Mouse (Mus musculus) heart, embryonic 13.5 days (tissue): ENCODE measurements around the gene Gsto2. TPM values are rescaled to one million over a fixed set of nuclear protein-coding genes. Genes with fewer than 3 reads are reported as not detected.

Experiments used
- ATAC-seq: fragments of 200-750 bp; cut with Nextera tagmentation; 2 replicates; pipeline ENCODE4 v1.8.0; 2017; ENCODE audit warnings: moderate TSS enrichment; ENCODE audit not compliant: insufficient number of reproducible peaks, low FRiP score, low TSS enrichment; ENCODE audit errors: extremely low read depth
- H3K27ac ChIP-seq: fragments of 300-500 bp; sonication (generic); replicated peaks from 2 replicates; pipeline ENCODE4 v1.5.1; 2015; ENCODE audit warnings: moderate library complexity, mild to moderate bottlenecking, inconsistent platforms
- H3K27me3 ChIP-seq: fragments of 300-500 bp; sonication (generic); replicated peaks from 2 replicates; pipeline ENCODE4 v1.6.1; 2015; ENCODE audit warnings: mild to moderate bottlenecking, inconsistent platforms
- H3K36me3 ChIP-seq: fragments of 300-500 bp; sonication (generic); 2 replicates; pipeline ENCODE4 v1.6.1; 2015; ENCODE audit warnings: mild to moderate bottlenecking, inconsistent platforms
- H3K4me1 ChIP-seq: fragments of 300-500 bp; sonication (generic); 2 replicates; pipeline ENCODE4 v1.6.1; 2015; ENCODE audit warnings: inconsistent platforms
- H3K4me2 ChIP-seq: fragments of 300-500 bp; sonication (generic); 2 replicates; pipeline ENCODE4 v1.6.1; 2015; ENCODE audit warnings: inconsistent platforms, mild to moderate bottlenecking, moderate library complexity
- H3K4me3 ChIP-seq: fragments of 300-500 bp; sonication (generic); 2 replicates; pipeline ENCODE4 v1.5.1; 2015; ENCODE audit warnings: moderate library complexity, mild to moderate bottlenecking, inconsistent platforms
- H3K9ac ChIP-seq: fragments of 300-500 bp; sonication (generic); 2 replicates; pipeline ENCODE4 v1.6.1; 2015; ENCODE audit warnings: inconsistent platforms, mild to moderate bottlenecking, moderate library complexity
- H3K9me3 ChIP-seq: fragments of 300-500 bp; sonication (generic); 2 replicates; pipeline ENCODE4 v1.6.1; 2016; ENCODE audit warnings: inconsistent platforms
- WGBS: fragments of 180-500 bp; shearing (Covaris S2); methylation state at CpG from one replicate; pipeline ENCODE4 v1.1.7; 2015; ENCODE audit warnings: mixed read lengths; 5-methylcytosine and 5-hydroxymethylcytosine counted together
- polyA plus RNA-seq: library from polyadenylated mRNA; unstranded; fragments of >200 nt; fragmentation: Nextera tagmentation; extraction: Ambion mirVana; gene quantifications from 2 replicates; pipeline ENCODE4 v1.2.1, GENCODE M21; 2015

Gene Gsto2
- 1.0 and 1.4 TPM in 2 replicates for polyA plus RNA-seq

- peak within 1 kb of the TSS; percentile 71 for H3K27ac ChIP-seq
Measured at GRCm38 (mm10) chr19:47865353-47865947, at the start of gene Gsto2. Gsto2 (plus strand) TSS chr19:47865534.

GRCm38 (mm10) chr19:47817692-47818091 is 47.6 kb upstream of the Gsto2 start:
- Histone ChIP-seq H3K9ac (no peak overlapping the region), H3K9me3 (no peaks in the 10 kb centered on the region), H3K4me2 (no peak overlapping the region), H3K4me1 (peaks cover 3% of the 10 kb centered on the region; the same call in 1 of the 2 replicates), H3K4me3 (no peak overlapping the region), H3K27me3 (peaks cover 6% of the 10 kb centered on the region), H3K36me3 (no peaks in the 10 kb centered on the region), H3K27ac (no peak overlapping the region)
- ATAC-seq, result no peak
- WGBS, result 77% methylated on average over 9 of the region's 9 CpGs

More at GRCm38 (mm10) chr19:47865353-47865947, at the start of gene Gsto2:
- H3K27me3 ChIP-seq, result 0 out of 2 replicates have a peak, but pooled peaks cover 6% of the 10 kb centered on the region
- H3K4me3 ChIP-seq, result peak within 1 kb of the TSS; percentile 65
- peak; percentile 100 for ATAC-seq
- peaks cover 30% of the 10 kb centered on the region for H3K36me3 ChIP-seq
- no peaks in the 10 kb centered on the region for H3K9me3 ChIP-seq
- H3K9ac ChIP-seq, result peak within 1 kb of the TSS; percentile 84
- H3K4me1 ChIP-seq, result peaks cover 3% of the 10 kb centered on the region; the same call in 1 of the 2 replicates
- peak within 1 kb of the TSS; percentile 75 for H3K4me2 ChIP-seq
- WGBS, result 1% methylated on average over 49 of the region's 49 CpGs

GRCm38 (mm10) chr19:47820832-47821493 is 44.4 kb upstream of the Gsto2 start:
- 18% methylated on average over 9 of the region's 9 CpGs for WGBS
- no peak overlapping the region for H3K27ac ChIP-seq
- H3K4me2 ChIP-seq, result no peak overlapping the region
- no peak for ATAC-seq
- peaks cover 16% of the 10 kb centered on the region for H3K27me3 ChIP-seq
- H3K9ac ChIP-seq, result no peak overlapping the region
- no peaks in the 10 kb centered on the region for H3K9me3 ChIP-seq
- H3K4me1 ChIP-seq, result peaks cover 3% of the 10 kb centered on the region; the same call in 1 of the 2 replicates
- no peak overlapping the region for H3K4me3 ChIP-seq
- H3K36me3 ChIP-seq, result no peaks in the 10 kb centered on the region

GRCm38 (mm10) chr19:47821494-47821872 is 43.9 kb upstream of the Gsto2 start:
- Histone ChIP-seq H3K4me3 (no peak overlapping the region), H3K4me1 (peaks cover 3% of the 10 kb centered on the region; the same call in 1 of the 2 replicates), H3K36me3 (no peaks in the 10 kb centered on the region), H3K27me3 (peaks cover 16% of the 10 kb centered on the region), H3K27ac (no peak overlapping the region), H3K4me2 (no peak overlapping the region), H3K9me3 (no peaks in the 10 kb centered on the region), H3K9ac (no peak overlapping the region)
- WGBS, result 42% methylated on average over 7 of the region's 7 CpGs
- ATAC-seq, result no peak

- Histone ChIP-seq H3K27me3 (peaks cover 16% of the 10 kb centered on the region), H3K9me3 (no peaks in the 10 kb centered on the region), H3K4me1 (peaks cover 3% of the 10 kb centered on the region; the same call in 1 of the 2 replicates), H3K27ac (no peak overlapping the region), H3K4me3 (no peak overlapping the region), H3K4me2 (no peak overlapping the region), H3K9ac (no peak overlapping the region), H3K36me3 (no peaks in the 10 kb centered on the region)
- 16% methylated on average over 8 of the region's 8 CpGs for WGBS
- ATAC-seq, result no peak
Measured at GRCm38 (mm10) chr19:47822143-47822796, 43.1 kb upstream of the Gsto2 start.

- Histone ChIP-seq H3K9ac (no peak overlapping the region), H3K9me3 (no peaks in the 10 kb centered on the region), H3K27me3 (peaks cover 16% of the 10 kb centered on the region), H3K4me3 (no peak overlapping the region), H3K4me2 (no peak overlapping the region), H3K4me1 (peaks cover 3% of the 10 kb centered on the region; the same call in 1 of the 2 replicates), H3K36me3 (no peaks in the 10 kb centered on the region), H3K27ac (no peak overlapping the region)
- ATAC-seq, result no peak
- WGBS, result 69% methylated on average over 5 of the region's 5 CpGs
Measured at GRCm38 (mm10) chr19:47824026-47824425, 41.3 kb upstream of the Gsto2 start.

GRCm38 (mm10) chr19:47829913-47830450 is 35.4 kb upstream of the Gsto2 start:
- no peak for ATAC-seq
- Histone ChIP-seq H3K4me3 (no peak overlapping the region), H3K4me1 (no peaks in the 10 kb centered on the region), H3K4me2 (no peak overlapping the region), H3K9me3 (no peaks in the 10 kb centered on the region), H3K27ac (no peak overlapping the region), H3K27me3 (no peaks in the 10 kb centered on the region), H3K9ac (no peak overlapping the region), H3K36me3 (no peaks in the 10 kb centered on the region)
- WGBS, result 81% methylated on average over 14 of the region's 14 CpGs

- no peak for ATAC-seq
- Histone ChIP-seq H3K9ac (no peak overlapping the region), H3K27ac (no peak overlapping the region), H3K9me3 (no peaks in the 10 kb centered on the region), H3K4me1 (no peaks in the 10 kb centered on the region), H3K4me3 (no peak overlapping the region), H3K36me3 (no peaks in the 10 kb centered on the region), H3K27me3 (peaks cover 8% of the 10 kb centered on the region), H3K4me2 (no peak overlapping the region)
- 92% methylated on average over 8 of the region's 8 CpGs for WGBS
Measured at GRCm38 (mm10) chr19:47831111-47831510, 34.2 kb upstream of the Gsto2 start.

GRCm38 (mm10) chr19:47832316-47832715 is 33.0 kb upstream of the Gsto2 start:
- peaks cover 20% of the 10 kb centered on the region for H3K27me3 ChIP-seq
- H3K4me3 ChIP-seq, result no peak overlapping the region
- H3K4me2 ChIP-seq, result no peak overlapping the region
- H3K36me3 ChIP-seq, result no peaks in the 10 kb centered on the region
- peaks cover under 1% of the 10 kb centered on the region; the same call in 1 of the 2 replicates for H3K4me1 ChIP-seq
- ATAC-seq, result no peak
- H3K9me3 ChIP-seq, result no peaks in the 10 kb centered on the region
- no peak overlapping the region for H3K9ac ChIP-seq
- H3K27ac ChIP-seq, result no peak overlapping the region
- WGBS, result 69% methylated on average over 16 of the region's 16 CpGs

GRCm38 (mm10) chr19:47834614-47835013 is 30.7 kb upstream of the Gsto2 start:
- Histone ChIP-seq H3K4me2 (no peak overlapping the region), H3K4me1 (peaks cover 4% of the 10 kb centered on the region), H3K9ac (no peak overlapping the region), H3K27ac (no peak overlapping the region), H3K4me3 (no peak overlapping the region), H3K27me3 (peaks cover 33% of the 10 kb centered on the region), H3K36me3 (no peaks in the 10 kb centered on the region), H3K9me3 (no peaks in the 10 kb centered on the region)
- ATAC-seq, result no peak
- 81% methylated on average over 5 of the region's 5 CpGs for WGBS

GRCm38 (mm10) chr19:47835776-47836175 is 29.6 kb upstream of the Gsto2 start:
- Histone ChIP-seq H3K4me2 (no peak overlapping the region), H3K4me3 (no peak overlapping the region), H3K9me3 (no peaks in the 10 kb centered on the region), H3K27ac (no peak overlapping the region), H3K9ac (no peak overlapping the region), H3K27me3 (peaks cover 36% of the 10 kb centered on the region), H3K36me3 (no peaks in the 10 kb centered on the region), H3K4me1 (peaks cover 4% of the 10 kb centered on the region)
- ATAC-seq, result no peak
- 81% methylated on average over 7 of the region's 7 CpGs for WGBS
